Mouse (Mus musculus) limb, embryonic 14.5 days (tissue): Measurements from ENCODE around the gene Fras1. TPM values are rescaled to one million over a fixed set of nuclear protein-coding genes. Genes with fewer than 3 reads are reported as not detected.

ENCODE experiments used
- ATAC-seq: fragments of 200-750 bp; cut with Nextera tagmentation; 2 replicates; pipeline ENCODE4 v1.8.0; 2017; ENCODE audit warnings: low read depth, moderate number of reproducible peaks, moderate TSS enrichment; ENCODE audit not compliant: low FRiP score
- DNase-seq: peaks from one replicate; pipeline ENCODE4 v3.0.0-alpha.2; 2015; ENCODE audit warnings: low spot score
- H3K27ac ChIP-seq: fragments of 300-500 bp; sonication (generic); replicated peaks from 2 replicates; pipeline ENCODE4 v1.5.1; 2014; ENCODE audit warnings: low read depth, mild to moderate bottlenecking, low read length, moderate library complexity, mixed read lengths
- H3K27me3 ChIP-seq: fragments of 300-500 bp; sonication (generic); 2 replicates; pipeline ENCODE4 v1.6.1; 2014; ENCODE audit warnings: low read length, mixed read lengths; ENCODE audit not compliant: control insufficient read depth, insufficient read depth
- H3K36me3 ChIP-seq: fragments of 300-500 bp; sonication (generic); 2 replicates; pipeline ENCODE4 v1.6.1; 2014; ENCODE audit warnings: mild to moderate bottlenecking, low read length, moderate library complexity, mixed read lengths; ENCODE audit not compliant: control insufficient read depth, insufficient read depth
- H3K4me1 ChIP-seq: fragments of 300-500 bp; sonication (generic); 2 replicates; pipeline ENCODE4 v1.6.1; 2014; ENCODE audit warnings: antibody characterized with exemption, low read length, mixed read lengths; ENCODE audit not compliant: control insufficient read depth, insufficient read depth
- H3K4me2 ChIP-seq: fragments of 300-500 bp; sonication (generic); replicated peaks from 2 replicates; pipeline ENCODE4 v1.6.1; 2014; ENCODE audit warnings: low read depth, mild to moderate bottlenecking, low read length, moderate library complexity; ENCODE audit not compliant: severe bottlenecking
- H3K4me3 ChIP-seq: fragments of 300-500 bp; sonication (generic); replicated peaks from 2 replicates; pipeline ENCODE4 v1.5.1; 2014; ENCODE audit warnings: low read length
- H3K9ac ChIP-seq: fragments of 300-500 bp; sonication (generic); 2 replicates; pipeline ENCODE4 v1.6.1; 2014; ENCODE audit warnings: mild to moderate bottlenecking, low read depth, low read length, moderate library complexity; ENCODE audit not compliant: severe bottlenecking
- H3K9me3 ChIP-seq: fragments of 300-500 bp; sonication (generic); 2 replicates; pipeline ENCODE4 v1.6.1; 2016; ENCODE audit warnings: low read length; ENCODE audit not compliant: control insufficient read depth
- POLR2A ChIP-seq: fragments of 200-500 bp; IDR thresholded peaks from 2 replicates; pipeline ENCODE4 v1.8.0; 2012; ENCODE audit warnings: inconsistent platforms, mild to moderate bottlenecking, moderate library complexity, borderline replicate concordance; ENCODE audit not compliant: insufficient read depth, insufficient read length; ENCODE audit errors: extremely low read depth
- WGBS: fragments of 180-500 bp; shearing (Covaris S2); extraction: QIAGEN DNeasy Blood & Tissue Kit; methylation state at CpG from one replicate; pipeline ENCODE4 v1.1.7; 2014; 5-methylcytosine and 5-hydroxymethylcytosine counted together
- polyA plus RNA-seq, 2 experiments: library from polyadenylated mRNA; depleted of rRNA in 1 of 2; stranded (reverse) in 1 of 2; unstranded in 1 of 2; fragments of >200 nt; fragmentation: Nextera tagmentation in 1 of 2; extraction: Ambion mirVana in 1 of 2; gene quantifications; 2 replicates each; pipeline versions ENCODE4 v1.2.1 to v1.2.3; 2012 to 2014

The Fras1 gene
- polyA plus RNA-seq, 2 experiments, result 10.5 to 30.5 TPM

DNA sequence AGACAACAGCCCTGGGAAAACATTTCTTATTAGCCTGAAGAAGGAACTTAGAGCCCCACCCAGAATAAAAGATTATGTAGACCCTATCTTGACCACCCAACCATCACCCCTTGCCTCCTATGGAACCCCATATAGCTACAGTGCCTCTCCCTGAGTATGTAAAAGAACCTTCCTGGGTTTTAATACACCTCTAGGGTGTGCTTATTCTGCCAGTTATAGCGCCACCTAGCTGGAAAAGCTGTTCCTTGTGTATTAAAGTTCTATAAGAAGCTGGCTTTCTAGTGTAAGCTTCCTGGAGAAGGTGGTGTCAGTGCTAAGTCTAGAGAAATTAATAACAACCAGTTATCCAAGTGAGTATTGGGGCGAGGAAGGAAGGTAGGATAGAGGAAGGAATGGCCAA is 303.7 kb downstream of the Fras1 start:
- H3K9ac ChIP-seq, result no peak overlapping the region
- H3K4me1 ChIP-seq, result no peaks in the 10 kb centered on the region
- no peaks in the 10 kb centered on the region for H3K36me3 ChIP-seq
- no peaks in the 10 kb centered on the region for H3K27me3 ChIP-seq
- WGBS, result 33% methylated on average over 2 of the region's 2 CpGs
- no peak overlapping the region for H3K4me2 ChIP-seq
- DNase-seq, result peak; percentile 30
- no peak for ATAC-seq
- H3K27ac ChIP-seq, result no peak overlapping the region
- no peak overlapping the region for H3K4me3 ChIP-seq
- no peaks in the 10 kb centered on the region for H3K9me3 ChIP-seq
- TF ChIP-seq POLR2A, result no peak

DNA sequence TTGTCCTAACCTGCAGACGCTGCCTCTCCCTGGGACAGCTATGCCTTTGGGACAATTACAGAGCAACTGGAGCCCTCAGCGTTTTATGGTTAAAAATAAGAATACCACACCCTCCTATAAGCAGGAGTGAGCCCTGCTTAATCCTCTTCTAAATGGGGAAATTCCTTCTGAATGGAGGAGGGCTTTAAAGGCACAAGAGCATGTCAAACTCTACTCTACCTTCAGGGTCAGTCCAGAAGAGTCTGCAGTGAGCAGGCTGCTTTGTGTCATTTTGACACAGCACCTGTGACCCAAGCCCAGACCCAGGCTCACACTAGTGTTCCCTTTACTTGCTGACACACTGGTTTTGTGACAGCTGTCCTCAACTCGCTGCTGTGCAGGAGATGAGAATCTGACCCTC is 307.3 kb downstream of the Fras1 start:
- peak; percentile 61; the same call in 1 of the 2 replicates for ATAC-seq
- Histone ChIP-seq H3K9me3 (no peaks in the 10 kb centered on the region), H3K27ac (no peak overlapping the region), H3K27me3 (no peaks in the 10 kb centered on the region), H3K4me2 (no peak overlapping the region), H3K9ac (no peak overlapping the region), H3K36me3 (peaks cover 9% of the 10 kb centered on the region; the same call in 1 of the 2 replicates), H3K4me3 (no peak overlapping the region), H3K4me1 (no peaks in the 10 kb centered on the region)
- TF ChIP-seq POLR2A, result no peak
- DNase-seq, result no peak
- 36% methylated on average over 3 of the region's 3 CpGs for WGBS

DNA sequence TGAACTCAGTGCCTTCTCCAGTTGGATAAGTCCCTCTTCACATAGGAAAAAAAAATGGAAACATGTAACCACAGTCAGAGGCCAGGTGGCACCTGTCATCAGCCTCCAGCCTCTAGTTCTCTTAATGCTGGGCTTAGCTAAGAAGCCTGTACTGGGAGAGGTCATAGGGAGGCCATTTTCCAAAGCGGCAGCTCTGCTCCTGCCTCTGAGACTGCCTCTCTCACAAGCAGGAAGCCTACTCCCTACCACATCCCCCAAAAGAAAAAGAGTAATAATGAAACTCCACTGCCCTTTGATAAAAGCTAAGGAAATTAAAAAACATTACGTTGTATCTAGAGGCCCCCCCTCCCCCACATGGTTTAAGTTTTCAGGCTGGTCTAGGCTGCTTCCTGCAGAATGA is 309.0 kb downstream of the Fras1 start:
- ATAC-seq (0 out of 2 replicates have a peak, but pooled peaks have one; percentile 30), DNase-seq (peak; percentile 4)
- Histone ChIP-seq H3K4me2 (no peak overlapping the region), H3K4me1 (no peaks in the 10 kb centered on the region), H3K9ac (no peak overlapping the region), H3K36me3 (peaks cover 9% of the 10 kb centered on the region; the same call in 1 of the 2 replicates), H3K9me3 (no peaks in the 10 kb centered on the region), H3K27ac (no peak overlapping the region), H3K4me3 (no peak overlapping the region), H3K27me3 (no peaks in the 10 kb centered on the region)
- 64% methylated on average over 2 of the region's 2 CpGs for WGBS
- TF ChIP-seq POLR2A, result no peak

DNA sequence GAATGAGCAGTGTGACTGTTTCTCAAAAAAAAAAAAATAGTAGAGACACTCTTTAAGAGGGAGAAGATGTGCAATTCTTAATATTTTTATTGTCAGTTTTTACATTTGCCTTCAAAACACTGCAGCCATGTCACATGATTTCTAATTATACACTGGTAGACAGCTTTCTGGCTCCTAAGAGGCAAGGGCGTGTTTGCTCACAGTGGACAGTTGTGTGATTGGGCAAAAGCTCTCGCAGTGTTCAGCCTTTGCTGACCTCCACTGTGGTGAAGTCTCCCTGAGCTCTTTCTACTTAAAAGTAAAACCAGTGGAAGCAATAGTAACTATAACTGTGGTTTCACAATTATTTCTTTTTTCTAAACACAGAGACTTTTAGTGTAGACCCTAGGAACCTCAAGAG is 315.1 kb downstream of the Fras1 start:
- Histone ChIP-seq H3K27ac (no peak overlapping the region), H3K4me1 (no peaks in the 10 kb centered on the region), H3K4me3 (no peak overlapping the region), H3K27me3 (no peaks in the 10 kb centered on the region), H3K9me3 (no peaks in the 10 kb centered on the region), H3K4me2 (no peak overlapping the region), H3K9ac (no peak overlapping the region), H3K36me3 (peaks cover 9% of the 10 kb centered on the region; the same call in 1 of the 2 replicates)
- WGBS, result 85% methylated on average over 2 of the region's 2 CpGs
- ATAC-seq, result no peak
- no peak for DNase-seq
- TF ChIP-seq POLR2A, result no peak

DNA sequence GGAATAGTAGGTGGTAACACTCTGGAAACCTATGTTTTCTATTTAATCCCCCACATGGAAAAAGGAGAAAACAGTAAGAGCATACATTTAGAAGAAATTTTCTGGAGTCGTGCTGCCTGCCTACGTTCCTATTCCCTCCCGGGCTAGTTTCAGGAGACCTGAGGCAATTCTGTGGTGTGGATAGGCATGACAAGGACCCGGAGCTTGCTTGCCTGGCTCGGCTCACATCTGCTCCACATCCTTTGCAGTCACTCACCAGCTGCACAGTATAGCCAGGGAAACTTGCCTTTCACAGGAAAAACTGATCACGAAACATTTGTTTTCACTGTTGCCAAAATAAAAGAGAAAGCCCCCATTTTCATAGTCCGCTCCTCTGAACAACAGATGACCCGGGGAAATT is 325.2 kb downstream of the Fras1 start:
- Histone ChIP-seq H3K4me1 (no peaks in the 10 kb centered on the region), H3K4me3 (no peak overlapping the region), H3K27me3 (no peaks in the 10 kb centered on the region), H3K9me3 (no peaks in the 10 kb centered on the region), H3K4me2 (no peak overlapping the region), H3K9ac (no peak overlapping the region), H3K27ac (no peak overlapping the region), H3K36me3 (peaks cover 8% of the 10 kb centered on the region; the same call in 1 of the 2 replicates)
- TF ChIP-seq POLR2A, result no peak
- ATAC-seq (no peak), DNase-seq (no peak)
- WGBS, result 62% methylated on average over 8 of the region's 8 CpGs
